Mouse (Mus musculus) CH12.LX (cell line): ENCODE measurements at regions not wholly inside any gene's neighbourhood (a gene's known extent, or its start where the extent isn't known, plus 50 kb on each side); places are given as distances from the start of the nearest gene placed in this dataset.

Experiments
- DNase-seq: peaks from one replicate; pipeline ENCODE4 v3.0.0-alpha.2; 2013; ENCODE audit errors: extremely low read depth
- H3K27ac ChIP-seq: 2 replicates; pipeline ENCODE4 v1.5.1; 2012; ENCODE audit warnings: low read depth, mild to moderate bottlenecking, control low read depth, moderate library complexity; ENCODE audit not compliant: insufficient read depth
- H3K27me3 ChIP-seq: replicated peaks from 2 replicates; pipeline ENCODE3; 2012; ENCODE audit warnings: inconsistent platforms
- H3K36me3 ChIP-seq, 2 experiments: replicated peaks in 1 of 2; 2 replicates each; pipeline versions ENCODE3 to v1.6.1; 2012; ENCODE audit warnings: inconsistent platforms in 1 of 2, low read length in 1 of 2, mild to moderate bottlenecking in 1 of 2, mixed read lengths in 1 of 2, moderate library complexity in 1 of 2; ENCODE audit not compliant: control insufficient read depth in 1 of 2, insufficient read depth in 1 of 2
- H3K4me1 ChIP-seq, 2 experiments: 2 replicates each; pipeline ENCODE4 v1.6.1; 2012; ENCODE audit warnings: inconsistent platforms in 1 of 2, moderate library complexity in 1 of 2; ENCODE audit not compliant: insufficient read depth in 2 of 2, control insufficient read depth in 1 of 2
- H3K4me2 ChIP-seq: 2 replicates; pipeline ENCODE4 v1.6.1; 2012; ENCODE audit warnings: low read depth, mild to moderate bottlenecking, control low read depth; ENCODE audit not compliant: poor library complexity, insufficient read depth, severe bottlenecking
- H3K4me3 ChIP-seq, 3 experiments: fragments of 150-350 bp in 1 of 3; sonication (generic) in 1 of 3; replicated peaks in 1 of 3; 2 replicates each; pipeline versions ENCODE3 to v1.5.1; 2011 to 2012; ENCODE audit warnings: low read depth in 2 of 3, low read length in 2 of 3, mild to moderate bottlenecking in 2 of 3, moderate library complexity in 2 of 3, control low read depth in 1 of 3, improper control_type of control experiment in 1 of 3, inconsistent platforms in 1 of 3, mixed read lengths in 1 of 3; ENCODE audit not compliant: poor library complexity in 1 of 3
- H3K79me2 ChIP-seq: replicated peaks from 2 replicates; pipeline ENCODE4 v1.6.1; 2012; ENCODE audit warnings: mild to moderate bottlenecking, moderate library complexity; ENCODE audit not compliant: control insufficient read depth, poor library complexity, insufficient read depth, severe bottlenecking; ENCODE audit errors: extremely low read depth
- H3K9ac ChIP-seq: 2 replicates; pipeline ENCODE4 v1.6.1; 2012; ENCODE audit warnings: low read depth, mild to moderate bottlenecking, control low read depth, moderate library complexity; ENCODE audit not compliant: insufficient read depth
- H3K9me3 ChIP-seq: replicated peaks from 2 replicates; pipeline ENCODE3; 2012; ENCODE audit warnings: low read length, inconsistent platforms, mixed read lengths
- CTCF ChIP-seq, 2 experiments: IDR thresholded peaks in 1 of 2; conservative IDR thresholded peaks in 1 of 2; 2 replicates each; pipeline ENCODE4 v1.5.1; 2011 to 2012; ENCODE audit warnings: low read depth in 2 of 2, low read length in 2 of 2, improper control_type of control experiment in 1 of 2, inconsistent platforms in 1 of 2, mild to moderate bottlenecking in 1 of 2, moderate library complexity in 1 of 2
- EP300 ChIP-seq: IDR thresholded peaks from 2 replicates; pipeline ENCODE4 v1.6.1; 2011; ENCODE audit warnings: low read length, improper control_type of control experiment
- ETS1 ChIP-seq: conservative IDR thresholded peaks from 2 replicates; pipeline ENCODE4 v1.6.1; 2012; ENCODE audit warnings: low read depth, mild to moderate bottlenecking, inconsistent platforms, low read length, improper control_type of control experiment, moderate library complexity
- HCFC1 ChIP-seq: IDR thresholded peaks from 2 replicates; pipeline ENCODE4 v1.6.1; 2012; ENCODE audit warnings: low read depth, mild to moderate bottlenecking, inconsistent platforms, low read length, improper control_type of control experiment
- IRF4 ChIP-seq: IDR thresholded peaks from 2 replicates; pipeline ENCODE4 v1.6.1; 2014; ENCODE audit warnings: low read depth, mild to moderate bottlenecking, inconsistent platforms, low read length, improper control_type of control experiment
- MAFK ChIP-seq: IDR thresholded peaks from 2 replicates; pipeline ENCODE4 v1.6.1; 2011; ENCODE audit warnings: low read length, improper control_type of control experiment; ENCODE audit not compliant: insufficient replicate concordance
- MAX ChIP-seq: IDR thresholded peaks from 2 replicates; pipeline ENCODE4 v1.6.1; 2011; ENCODE audit warnings: low read length, improper control_type of control experiment
- MAZ ChIP-seq: IDR thresholded peaks from 2 replicates; pipeline ENCODE4 v1.6.1; 2012; ENCODE audit warnings: low read depth, mild to moderate bottlenecking, inconsistent platforms, low read length, improper control_type of control experiment, moderate library complexity
- MEF2A ChIP-seq: IDR thresholded peaks from 2 replicates; pipeline ENCODE4 v1.6.1; 2014; ENCODE audit warnings: low read depth, mild to moderate bottlenecking, inconsistent platforms, low read length, improper control_type of control experiment, borderline replicate concordance
- MXI1 ChIP-seq: IDR thresholded peaks from 2 replicates; pipeline ENCODE4 v1.6.1; 2011; ENCODE audit warnings: mild to moderate bottlenecking, low read depth, low read length, improper control_type of control experiment
- NRF1 ChIP-seq: IDR thresholded peaks from 2 replicates; pipeline ENCODE4 v1.6.1; 2014; ENCODE audit warnings: low read depth, mild to moderate bottlenecking, inconsistent platforms, low read length, improper control_type of control experiment, moderate library complexity
- PAX5 ChIP-seq: IDR thresholded peaks from 2 replicates; pipeline ENCODE4 v1.6.1; 2012; ENCODE audit warnings: low read length, inconsistent platforms, mixed read lengths
- POLR2AphosphoS2 ChIP-seq: IDR thresholded peaks from 2 replicates; pipeline ENCODE4 v1.6.1; 2011; ENCODE audit warnings: low read depth, low read length, improper control_type of control experiment
- RAD21 ChIP-seq: IDR thresholded peaks from 2 replicates; pipeline ENCODE4 v1.6.1; 2011; ENCODE audit warnings: low read depth, mild to moderate bottlenecking, low read length, improper control_type of control experiment, moderate library complexity
- SIN3A ChIP-seq: IDR thresholded peaks from 2 replicates; pipeline ENCODE4 v1.6.1; 2012; ENCODE audit warnings: low read length, improper control_type of control experiment, inconsistent platforms
- UBTF ChIP-seq: IDR thresholded peaks from 2 replicates; pipeline ENCODE4 v1.6.1; 2012; ENCODE audit warnings: low read depth, mild to moderate bottlenecking, inconsistent platforms, low read length, improper control_type of control experiment, moderate library complexity
- USF1 ChIP-seq: IDR thresholded peaks from 2 replicates; pipeline ENCODE4 v1.6.1; 2014; ENCODE audit warnings: low read depth, mild to moderate bottlenecking, inconsistent platforms, low read length, improper control_type of control experiment
- USF2 ChIP-seq: conservative IDR thresholded peaks from 2 replicates; pipeline ENCODE4 v1.6.1; 2011; ENCODE audit warnings: low read depth, low read length, improper control_type of control experiment
- ZC3H11A ChIP-seq: IDR thresholded peaks from 2 replicates; pipeline ENCODE4 v1.6.1; 2012; ENCODE audit warnings: low read depth, mild to moderate bottlenecking, inconsistent platforms, low read length, improper control_type of control experiment
- ZKSCAN1 ChIP-seq: IDR thresholded peaks from 2 replicates; pipeline ENCODE4 v1.6.1; 2012; ENCODE audit warnings: low read depth, inconsistent platforms, low read length, improper control_type of control experiment, borderline replicate concordance
- dilution Hi-C: fragments of 300-500 bp; cut with MboI; formaldehyde crosslinking; loops from 2 replicates; pipeline ENCODE4 v1.14.3; 2020; ENCODE audit warnings: low sequenced_read_pairs; ENCODE audit not compliant: extremely low pct_unique_long_range_greater_than_20kb, extremely low pct_ligation_motif_present
- in situ Hi-C: fragments of 300-500 bp; cut with MboI; formaldehyde crosslinking; loops from 3 replicates; pipeline ENCODE4 v1.14.3; 2019; ENCODE audit warnings: low sequenced_read_pairs, low pct_ligation_motif_present, low pct_unique_long_range_greater_than_20kb, mixed read lengths

GRCm38 (mm10) chr3:133750606-133751005 is 205.7 kb upstream of the Tet2 start:
- H3K27ac ChIP-seq, result no peak overlapping the region
- H3K4me2 ChIP-seq, result peak overlapping the region; percentile 89
- dilution Hi-C loops (no loop called here), in situ Hi-C loops (loop anchor here (10.0 kb wide), 1 partner anchor 416 kb away; no protein-coding TSS in a partner anchor)
- H3K4me3 ChIP-seq, result no peak overlapping the region
- H3K27me3 ChIP-seq, result no peaks in the 10 kb centered on the region
- peaks cover 0 to 2% of the 10 kb centered on the region in 2 experiments for H3K36me3 ChIP-seq
- H3K9ac ChIP-seq, result peak overlapping the region; percentile 27; the same call in 1 of the 2 replicates
- H3K9me3 ChIP-seq, result peaks cover 2% of the 10 kb centered on the region
- no peak for DNase-seq
- peaks cover 20% of the 10 kb centered on the region for H3K79me2 ChIP-seq
- TF ChIP-seq RAD21 (no peak), MXI1 (no peak), MAZ (no peak), POLR2AphosphoS2 (no peak), MEF2A (no peak), CTCF (conservative IDR thresholded peaks at IDR 0.05 in 1 of 2, IDR thresholded peaks at IDR 0.05 in 1 of 2; ENCODE audit: low read depth in 2 of 2, low read length in 2 of 2) (no peak)
- H3K4me1 ChIP-seq, result peaks cover 26 to 82% of the 10 kb centered on the region in 2 experiments

GRCm38 (mm10) chr3:133751011-133751410 is 206.1 kb upstream of the Tet2 start:
- no peak for DNase-seq
- Histone ChIP-seq H3K9ac (peak overlapping the region; percentile 78), H3K4me3 (no peak overlapping the region)
- dilution Hi-C loops, result no loop called here
- TF ChIP-seq USF1 (no peak), HCFC1 (no peak), UBTF (no peak), MAFK (no peak), NRF1 (no peak), EP300 (no peak), PAX5 (no peak), IRF4 (no peak), USF2 (no peak), ETS1 (no peak), ZC3H11A (no peak), SIN3A (no peak), ZKSCAN1 (no peak), MAX (no peak)
- TF ChIP-seq, all 38 proteins: peak for 0
- in situ Hi-C loops, result loop anchor here (10.0 kb wide), 1 partner anchor 416 kb away; no protein-coding TSS in a partner anchor
- Histone ChIP-seq H3K4me2 (peak overlapping the region; percentile 97), H3K27ac (no peak overlapping the region), H3K9me3 (peaks cover 2% of the 10 kb centered on the region), H3K27me3 (no peaks in the 10 kb centered on the region), H3K79me2 (peaks cover 17% of the 10 kb centered on the region), H3K4me1 (peaks cover 30 to 83% of the 10 kb centered on the region in 2 experiments), H3K36me3 (peaks cover 0 to 2% of the 10 kb centered on the region in 2 experiments)
